ENCODE assay signal across 8 mouse cellular contexts in genomic region chr8:46010746-46011680, GRCm38 (mm10). TPM values are rescaled to one million over a fixed set of nuclear protein-coding genes. Genes with fewer than 3 reads are reported as not detected.
DNase-seq lines count a peak whose midpoint lies in the region; ATAC-seq and TF ChIP-seq lines count a peak whose summit lies in the region.

No protein-coding gene starts in this region.

- no peak for ATAC-seq in megakaryocyte, adult 5-6 weeks (ENCODE audit: poor library complexity, severe bottlenecking)
- ATAC-seq in forebrain, embryonic 11.5 days (replicated peaks; ENCODE audit: low FRiP score) = 0 out of 2 replicates have a peak, but pooled peaks have one; percentile 21
- peak; percentile 68 for ATAC-seq in hindbrain, embryonic 16.5 days
- ATAC-seq in limb, embryonic 15.5 days (ENCODE audit: insufficient number of reproducible peaks, low FRiP score, low TSS enrichment, low read depth) = no peak

- H3K9ac ChIP-seq in forebrain, embryonic 11.5 days (ENCODE audit: low read length) = no peak overlapping the region
- H3K9ac ChIP-seq in hindbrain, embryonic 16.5 days (ENCODE audit: low read depth, low read length) = no peak overlapping the region
- peak overlapping the region; percentile 17; the same call in 1 of the 2 replicates for H3K9ac ChIP-seq in limb, embryonic 15.5 days

- 19% methylated on average over 17 of the region's 17 CpGs for WGBS in forebrain, embryonic 11.5 days
- WGBS in hindbrain, embryonic 16.5 days = 19% methylated on average over 17 of the region's 17 CpGs
- WGBS in limb, embryonic 15.5 days = 6% methylated on average over 17 of the region's 17 CpGs

- no peak overlapping the region for H3ac ChIP-seq in myocyte (ENCODE audit: control insufficient read depth, insufficient read length)

- H3K9me3 ChIP-seq in megakaryocyte, embryonic 14.5 days = 0 out of 2 replicates have a peak, but pooled peaks cover 3% of the 10 kb centered on the region
- no peaks in the 10 kb centered on the region for H3K9me3 ChIP-seq in forebrain, embryonic 11.5 days (ENCODE audit: control insufficient read depth, low read length)
- no peaks in the 10 kb centered on the region for H3K9me3 ChIP-seq in hindbrain, embryonic 16.5 days (ENCODE audit: control insufficient read depth, low read length)
- no peaks in the 10 kb centered on the region for H3K9me3 ChIP-seq in limb, embryonic 15.5 days

- peak overlapping the region; percentile 36; the same call in 1 of the 2 replicates for H3K4me2 ChIP-seq in forebrain, embryonic 11.5 days (ENCODE audit: low read depth, low read length, severe bottlenecking)
- H3K4me2 ChIP-seq in hindbrain, embryonic 16.5 days (ENCODE audit: low read length) = peak overlapping the region; percentile 50
- peak overlapping the region; percentile 36 for H3K4me2 ChIP-seq in limb, embryonic 15.5 days
- peak overlapping the region; percentile 18 for H3K4me2 ChIP-seq in myocyte (ENCODE audit: low read depth)

- H3K4me1 ChIP-seq in megakaryocyte, embryonic 14.5 days = peaks cover 34% of the 10 kb centered on the region
- H3K4me1 ChIP-seq in forebrain, embryonic 11.5 days (replicated peaks; ENCODE audit: control insufficient read depth, insufficient read depth, low read length) = peaks cover 5% of the 10 kb centered on the region; the same call in 1 of the 2 replicates
- peaks cover 4% of the 10 kb centered on the region for H3K4me1 ChIP-seq in hindbrain, embryonic 16.5 days (ENCODE audit: control insufficient read depth, insufficient read depth, low read depth, low read length)
- peaks cover 13% of the 10 kb centered on the region for H3K4me1 ChIP-seq in limb, embryonic 15.5 days

- H3K36me3 ChIP-seq in megakaryocyte, embryonic 14.5 days (replicated peaks; ENCODE audit: low read length) = no peaks in the 10 kb centered on the region
- no peaks in the 10 kb centered on the region for H3K36me3 ChIP-seq in forebrain, embryonic 11.5 days (ENCODE audit: control insufficient read depth, insufficient read depth, low read length)
- H3K36me3 ChIP-seq in hindbrain, embryonic 16.5 days (ENCODE audit: control insufficient read depth, insufficient read depth, low read length) = no peaks in the 10 kb centered on the region
- no peaks in the 10 kb centered on the region for H3K36me3 ChIP-seq in limb, embryonic 15.5 days
- H3K36me3 ChIP-seq in myocyte (ENCODE audit: control insufficient read depth, insufficient read depth) = no peaks in the 10 kb centered on the region

- H3K4me3 ChIP-seq in megakaryocyte, embryonic 14.5 days (replicated peaks) = peak overlapping the region; percentile 38
- no peak overlapping the region for H3K4me3 ChIP-seq in forebrain, embryonic 11.5 days (ENCODE audit: low read depth, low read length)
- no peak overlapping the region for H3K4me3 ChIP-seq in hindbrain, embryonic 16.5 days (ENCODE audit: low read length)
- H3K4me3 ChIP-seq in limb, embryonic 15.5 days = peak overlapping the region; percentile 18; the same call in 1 of the 2 replicates
- H3K4me3 ChIP-seq in myocyte = no peak overlapping the region

- H3K79me2 ChIP-seq in myocyte (ENCODE audit: control insufficient read depth, insufficient read depth) = no peaks in the 10 kb centered on the region

- no peak for DNase-seq in forebrain, embryonic 11.5 days (ENCODE audit: low spot score)
- DNase-seq in urinary bladder, postnatal 36 days (ENCODE audit: low spot score in 2 of 2) = no peak
- no peak for DNase-seq in spleen, postnatal 10 days (ENCODE audit: low spot score in 2 of 2)

- no peak overlapping the region for H3K27ac ChIP-seq in forebrain, embryonic 11.5 days (ENCODE audit: low read depth, low read length)
- no peak overlapping the region for H3K27ac ChIP-seq in hindbrain, embryonic 16.5 days (ENCODE audit: low read depth, low read length)
- peak overlapping the region; percentile 27; the same call in 1 of the 2 replicates for H3K27ac ChIP-seq in limb, embryonic 15.5 days

- TF ChIP-seq POLR2A in myocyte (IDR thresholded peaks at IDR 0.05; ENCODE audit: insufficient read length, low read depth) = no peak

- no peaks in the 10 kb centered on the region for H3K27me3 ChIP-seq in megakaryocyte, embryonic 14.5 days (replicated peaks)
- no peaks in the 10 kb centered on the region for H3K27me3 ChIP-seq in forebrain, embryonic 11.5 days (ENCODE audit: control insufficient read depth, insufficient read depth, low read length)
- no peaks in the 10 kb centered on the region for H3K27me3 ChIP-seq in hindbrain, embryonic 16.5 days (replicated peaks; ENCODE audit: control insufficient read depth, insufficient read depth, low read length)
- no peaks in the 10 kb centered on the region for H3K27me3 ChIP-seq in limb, embryonic 15.5 days
- no peaks in the 10 kb centered on the region for H3K27me3 ChIP-seq in myocyte (ENCODE audit: control insufficient read depth, insufficient read depth, insufficient read length)

TF ChIP-seq in myocyte, 11 proteins besides CTCF, POLR2A, EP300 and RAD21:
- TF ChIP-seq CEBPB (IDR thresholded peaks at IDR 0.05; ENCODE audit: insufficient read depth, poor library complexity, severe bottlenecking) (0 out of 2 replicates have a peak, but pooled peaks have one; percentile 23), MYOG (IDR thresholded peaks at IDR 0.05; ENCODE audit: control insufficient read depth in 1 of 3, insufficient read depth in 1 of 3, insufficient read length in 2 of 3, low read depth in 2 of 3) (no peak), POLR2AphosphoS2 (IDR thresholded peaks at IDR 0.05; ENCODE audit: insufficient read length, low read depth) (no peak)

RNA-seq across cellular contexts. Expression of gene Ankrd37, which starts 5.5 kb away (rescaled TPM):
- 3.6 and 5.2 TPM in 2 replicates for polyA plus RNA-seq in megakaryocyte, embryonic 14.5 days (2012; ENCODE audit: insufficient read depth, low replicate concordance)
- 4.1 and 5.1 TPM in 2 replicates for total RNA-seq in megakaryocyte, adult 5-6 weeks (2015)
- total RNA-seq in megakaryocyte, adult 5-6 weeks (2017) = 3.5 and 6.3 TPM in 2 replicates
- polyA plus RNA-seq in forebrain, embryonic 11.5 days (2014; fragmentation: Nextera tagmentation; extraction: Ambion mirVana) = 13.4 and 15.4 TPM in 2 replicates
- 37.3 and 44.0 TPM in 2 replicates for polyA plus RNA-seq in hindbrain, embryonic 16.5 days (2015; fragmentation: Nextera tagmentation; extraction: Ambion mirVana)
- polyA plus RNA-seq in limb, embryonic 15.5 days (2015; fragmentation: Nextera tagmentation; extraction: Ambion mirVana) = 31.2 TPM in 2 replicates
- polyA plus RNA-seq in myocyte (2012; fragmentation: generic; extraction: Trizol) = 5.5 TPM

RNA-seq across cellular contexts. Expression of gene Lrp2bp, which starts 11.9 kb away (rescaled TPM):
- polyA plus RNA-seq in megakaryocyte, embryonic 14.5 days (2012; ENCODE audit: insufficient read depth, low replicate concordance) = 0.11 TPM in 1 of 2 replicates, not detected in the other
- 0.09 TPM in 1 of 2 replicates, not detected in the other for total RNA-seq in megakaryocyte, adult 5-6 weeks (2015)
- total RNA-seq in megakaryocyte, adult 5-6 weeks (2017) = not detected in 2 replicates
- 0.40 and 0.53 TPM in 2 replicates for polyA plus RNA-seq in forebrain, embryonic 11.5 days (2014; fragmentation: Nextera tagmentation; extraction: Ambion mirVana)
- 0.54 and 0.84 TPM in 2 replicates for polyA plus RNA-seq in hindbrain, embryonic 16.5 days (2015; fragmentation: Nextera tagmentation; extraction: Ambion mirVana)
- polyA plus RNA-seq in limb, embryonic 15.5 days (2015; fragmentation: Nextera tagmentation; extraction: Ambion mirVana) = 0.33 and 0.57 TPM in 2 replicates
- 0.08 TPM for polyA plus RNA-seq in myocyte (2012; fragmentation: generic; extraction: Trizol)

RNA-seq across cellular contexts. Expression of gene Ufsp2, which starts 35.7 kb away (rescaled TPM):
- polyA plus RNA-seq in megakaryocyte, embryonic 14.5 days (2012; ENCODE audit: insufficient read depth, low replicate concordance) = 2.5 TPM in 1 of 2 replicates, not detected in the other
- 56.8 and 68.8 TPM in 2 replicates for total RNA-seq in megakaryocyte, adult 5-6 weeks (2015)
- total RNA-seq in megakaryocyte, adult 5-6 weeks (2017) = 96.2 and 104 TPM in 2 replicates
- 50.3 and 58.0 TPM in 2 replicates for polyA plus RNA-seq in forebrain, embryonic 11.5 days (2014; fragmentation: Nextera tagmentation; extraction: Ambion mirVana)
- polyA plus RNA-seq in hindbrain, embryonic 16.5 days (2015; fragmentation: Nextera tagmentation; extraction: Ambion mirVana) = 60.8 and 63.1 TPM in 2 replicates
- polyA plus RNA-seq in limb, embryonic 15.5 days (2015; fragmentation: Nextera tagmentation; extraction: Ambion mirVana) = 86.4 and 96.8 TPM in 2 replicates
- polyA plus RNA-seq in myocyte (2012; fragmentation: generic; extraction: Trizol) = 17.9 TPM

RNA-seq across cellular contexts. Expression of gene 1700029J07Rik, which starts 36.0 kb away (rescaled TPM):
- polyA plus RNA-seq in megakaryocyte, embryonic 14.5 days (2012; ENCODE audit: insufficient read depth, low replicate concordance) = 0.75 TPM in 1 of 2 replicates, not detected in the other
- 0.22 and 0.27 TPM in 2 replicates for total RNA-seq in megakaryocyte, adult 5-6 weeks (2015)
- 0.28 and 0.29 TPM in 2 replicates for total RNA-seq in megakaryocyte, adult 5-6 weeks (2017)
- polyA plus RNA-seq in forebrain, embryonic 11.5 days (2014; fragmentation: Nextera tagmentation; extraction: Ambion mirVana) = 3.2 and 4.7 TPM in 2 replicates
- polyA plus RNA-seq in hindbrain, embryonic 16.5 days (2015; fragmentation: Nextera tagmentation; extraction: Ambion mirVana) = 6.3 and 8.1 TPM in 2 replicates
- 3.2 and 3.6 TPM in 2 replicates for polyA plus RNA-seq in limb, embryonic 15.5 days (2015; fragmentation: Nextera tagmentation; extraction: Ambion mirVana)
- polyA plus RNA-seq in myocyte (2012; fragmentation: generic; extraction: Trizol) = 0.26 TPM

Comparison
In these comparisons a context has a peak if more than half of its experiments do, and no peak if none do; other contexts are left out.
1. H3K4me3 ChIP-seq: peak in megakaryocyte, embryonic 14.5 days (single experiment) and limb, embryonic 15.5 days (single experiment); none in forebrain, embryonic 11.5 days (single experiment), hindbrain, embryonic 16.5 days (single experiment) and myocyte (single experiment).
2. ATAC-seq: peak in forebrain, embryonic 11.5 days (single experiment) and hindbrain, embryonic 16.5 days (single experiment); none in megakaryocyte, adult 5-6 weeks (single experiment) and limb, embryonic 15.5 days (single experiment).
3. Peak in every context shown above with its lines, with median percentiles within 50 percentile points of each other: H3K4me2 ChIP-seq.